Mouse (Mus musculus): ENCODE measurements around the gene Cpeb4. TPM values are rescaled to one million over a fixed set of nuclear protein-coding genes. Genes with fewer than 3 reads are reported as not detected.
"Not testable (repeated sequence)": the region's sequence is repeated elsewhere in the genome, so short reads cannot be mapped to it uniquely, and the experiment has no call there.

Gene Cpeb4
- total RNA-seq, 2 experiments from 2014 or later, result 229 to 439 TPM

DNA sequence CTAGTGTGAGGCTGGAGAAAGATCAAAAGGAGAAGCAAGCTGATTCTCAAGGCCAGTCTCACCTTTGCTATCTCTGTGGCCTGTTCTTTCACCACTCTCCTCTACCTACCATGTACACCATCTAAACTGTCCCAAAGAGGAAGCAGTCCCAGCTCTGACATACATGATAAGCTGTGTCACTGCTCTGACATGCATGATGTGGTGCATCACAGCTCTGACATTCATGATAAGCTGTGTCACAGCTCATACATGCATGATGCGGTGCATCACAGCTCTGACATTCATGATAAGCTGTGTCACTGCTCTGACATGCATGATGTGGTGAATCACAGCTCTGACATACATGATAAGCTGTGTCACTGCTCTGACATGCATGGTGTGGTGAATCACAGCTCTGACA, 26.9 kb upstream of the Cpeb4 start:
- ATAC-seq (replicated peaks; ENCODE audit: low FRiP score, poor library complexity, severe bottlenecking), result not testable (repeated sequence)

- no peak for ATAC-seq (replicated peaks; ENCODE audit: low FRiP score, poor library complexity, severe bottlenecking)
Measured at GRCm38 (mm10) chr11:31846771-31847468, 25.1 kb upstream of the Cpeb4 start.

GRCm38 (mm10) chr11:31847469-31847805, 24.6 kb upstream of the Cpeb4 start:
- no peak for ATAC-seq (replicated peaks; ENCODE audit: low FRiP score, poor library complexity, severe bottlenecking)

DNA sequence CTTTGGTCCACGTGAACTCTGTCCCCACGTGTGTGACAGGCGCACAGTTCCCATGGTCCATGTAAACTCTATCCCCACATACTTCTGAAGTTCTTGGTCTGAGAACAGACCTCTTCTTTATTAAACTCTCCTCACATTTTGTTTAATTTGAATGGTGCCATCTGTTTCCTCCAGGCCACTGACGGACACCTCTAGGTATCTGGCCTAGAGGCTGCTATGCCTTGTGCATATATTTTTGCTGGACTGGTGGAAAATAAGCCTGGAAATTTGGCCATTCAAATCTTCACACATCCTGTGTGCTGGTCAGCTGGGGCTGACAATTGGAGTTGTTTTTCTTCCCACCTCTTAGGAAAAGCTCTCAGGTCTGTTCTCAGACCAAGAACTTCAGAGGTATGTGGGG, 23.3 kb upstream of the Cpeb4 start:
- no peak for ATAC-seq (replicated peaks; ENCODE audit: low FRiP score, poor library complexity, severe bottlenecking)

GRCm38 (mm10) chr11:31850156-31850775, 21.7 kb upstream of the Cpeb4 start:
- ATAC-seq (replicated peaks; ENCODE audit: low FRiP score, poor library complexity, severe bottlenecking), result no peak

- no peak for ATAC-seq (replicated peaks; ENCODE audit: low FRiP score, poor library complexity, severe bottlenecking)
Measured at GRCm38 (mm10) chr11:31850995-31851394, 21.0 kb upstream of the Cpeb4 start.

DNA sequence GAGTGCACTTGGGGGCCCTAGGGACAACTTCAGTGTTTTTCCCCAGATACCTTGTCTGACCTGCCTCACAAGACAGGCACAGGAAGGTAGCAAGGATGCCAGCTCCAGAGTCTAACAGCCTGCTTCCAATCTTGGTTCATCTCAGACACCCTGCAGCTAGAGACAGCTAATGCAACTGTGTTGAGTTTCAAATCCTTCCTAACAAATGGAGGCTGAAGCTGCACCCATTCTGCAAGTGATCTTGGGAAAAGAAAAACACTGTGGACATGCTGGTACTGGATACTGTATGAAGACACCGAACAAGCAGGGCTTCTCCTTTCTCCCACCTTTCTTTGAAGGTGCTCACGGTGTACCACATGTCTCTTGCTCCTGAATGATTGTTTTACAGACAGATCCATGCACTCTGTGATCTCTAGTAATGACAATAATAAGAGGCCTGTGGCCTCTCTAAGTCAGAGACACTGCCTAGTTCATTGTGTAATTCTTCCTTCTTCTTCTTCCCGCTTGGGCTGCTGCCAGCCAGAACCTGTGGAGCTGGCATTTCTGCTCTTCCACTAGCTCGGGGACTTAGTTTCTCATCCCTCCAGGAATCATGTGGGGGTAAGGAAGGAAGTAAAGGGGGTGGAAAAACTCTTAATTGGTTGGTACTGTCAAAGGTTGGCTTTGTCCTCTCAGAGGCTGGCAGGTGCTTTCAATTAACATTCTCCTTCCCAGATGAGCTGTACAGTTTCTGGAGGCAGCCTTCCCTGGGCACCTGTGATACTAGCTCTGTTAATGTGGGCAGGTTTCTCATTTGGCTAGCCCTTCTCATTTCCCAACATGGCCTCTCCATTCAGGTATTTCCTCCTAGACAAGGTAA, 20.1 kb upstream of the Cpeb4 start:
- no peak for ATAC-seq (replicated peaks; ENCODE audit: low FRiP score, poor library complexity, severe bottlenecking)

DNA sequence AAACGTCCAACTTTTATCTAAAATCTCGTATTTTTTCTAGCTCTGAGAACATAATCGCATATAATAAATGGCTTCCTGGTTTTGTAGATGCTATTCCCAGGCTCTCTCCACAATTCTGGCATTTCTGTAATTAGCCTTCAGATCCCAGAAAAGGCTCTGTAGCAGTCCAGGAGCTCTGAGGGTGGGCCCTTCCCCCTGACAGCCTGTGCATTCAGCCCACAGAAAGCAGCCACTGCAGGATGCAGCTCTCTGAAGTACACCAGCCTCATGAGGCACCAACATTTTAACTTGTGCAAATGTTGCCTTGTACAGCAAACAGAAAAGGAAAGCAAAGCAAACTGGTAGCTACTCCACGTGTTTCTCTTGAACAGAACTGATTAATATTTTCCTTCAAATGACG, 17.1 kb upstream of the Cpeb4 start:
- ATAC-seq (replicated peaks; ENCODE audit: low FRiP score, poor library complexity, severe bottlenecking), result no peak

- ATAC-seq (replicated peaks; ENCODE audit: low FRiP score, poor library complexity, severe bottlenecking), result no peak
Measured at GRCm38 (mm10) chr11:31857479-31857878, 14.5 kb upstream of the Cpeb4 start.

GRCm38 (mm10) chr11:31861149-31861890, 10.7 kb upstream of the Cpeb4 start:
- ATAC-seq (replicated peaks; ENCODE audit: low FRiP score, poor library complexity, severe bottlenecking), result peak; percentile 88

- no peak for ATAC-seq (replicated peaks; ENCODE audit: low FRiP score, poor library complexity, severe bottlenecking)
Measured at GRCm38 (mm10) chr11:31867976-31868375, 4.0 kb upstream of the Cpeb4 start.

- peak; percentile 93 for ATAC-seq (replicated peaks; ENCODE audit: low FRiP score, poor library complexity, severe bottlenecking)
Measured at GRCm38 (mm10) chr11:31870285-31871010, 1.6 kb upstream of the Cpeb4 start.

DNA sequence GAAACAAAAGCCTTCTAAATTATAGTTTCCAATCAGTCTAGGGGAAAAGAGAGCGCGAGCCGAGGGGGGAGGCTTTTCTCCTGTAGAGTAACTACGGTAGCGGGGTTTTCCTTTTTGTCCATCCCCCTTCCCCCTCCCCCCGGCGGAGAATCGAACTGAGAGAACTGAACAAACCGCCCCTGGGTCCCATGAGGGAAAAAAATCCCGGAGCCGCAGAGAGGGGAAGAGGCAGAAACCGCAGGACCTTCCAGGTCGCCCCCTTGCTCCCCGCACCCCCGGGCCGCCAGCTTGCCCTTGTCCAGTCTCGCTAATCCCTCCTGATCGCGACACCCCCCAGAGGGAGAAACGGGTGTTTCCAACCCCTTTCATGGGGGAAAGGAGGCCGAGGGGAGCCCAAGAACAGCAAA, 873 bp upstream of the Cpeb4 start:
- 0 out of 2 replicates have a peak, but pooled peaks have one; percentile 6 for ATAC-seq (replicated peaks; ENCODE audit: low FRiP score, poor library complexity, severe bottlenecking)

DNA sequence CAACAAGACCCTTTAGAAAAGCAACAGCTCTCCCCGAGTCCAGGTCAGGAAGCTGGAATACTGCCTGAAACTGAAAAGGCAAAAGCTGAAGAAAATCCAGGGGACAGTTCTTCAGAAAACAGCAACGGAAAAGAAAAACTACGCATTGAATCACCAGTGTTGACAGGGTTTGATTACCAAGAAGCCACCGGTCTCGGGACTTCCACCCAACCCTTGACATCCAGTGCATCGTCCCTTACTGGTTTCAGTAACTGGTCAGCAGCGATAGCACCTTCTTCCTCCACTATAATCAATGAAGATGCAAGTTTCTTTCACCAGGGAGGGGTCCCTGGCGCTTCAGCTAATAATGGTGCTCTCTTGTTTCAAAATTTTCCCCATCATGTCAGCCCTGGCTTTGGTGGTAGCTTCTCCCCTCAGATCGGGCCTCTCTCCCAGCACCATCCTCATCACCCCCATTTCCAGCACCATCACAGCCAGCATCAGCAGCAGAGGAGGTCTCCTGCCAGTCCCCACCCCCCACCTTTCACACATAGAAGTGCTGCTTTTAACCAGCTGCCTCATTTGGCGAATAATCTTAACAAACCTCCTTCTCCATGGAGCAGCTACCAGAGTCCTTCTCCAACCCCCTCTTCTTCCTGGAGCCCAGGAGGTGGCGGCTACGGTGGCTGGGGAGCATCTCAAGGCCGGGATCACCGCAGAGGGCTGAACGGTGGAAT, 693 bp downstream of the Cpeb4 start:
- no peak for ATAC-seq (replicated peaks; ENCODE audit: low FRiP score, poor library complexity, severe bottlenecking)

GRCm38 (mm10) chr11:31874071-31874470, 2.1 kb downstream of the Cpeb4 start:
- no peak for ATAC-seq (replicated peaks; ENCODE audit: low FRiP score, poor library complexity, severe bottlenecking)

- no peak for ATAC-seq (replicated peaks; ENCODE audit: low FRiP score, poor library complexity, severe bottlenecking)
Measured at GRCm38 (mm10) chr11:31883671-31884070, 11.7 kb downstream of the Cpeb4 start.

- ATAC-seq (replicated peaks; ENCODE audit: low FRiP score, poor library complexity, severe bottlenecking), result no peak
Measured at GRCm38 (mm10) chr11:31885765-31886164, 13.8 kb downstream of the Cpeb4 start.

- ATAC-seq (replicated peaks; ENCODE audit: low FRiP score, poor library complexity, severe bottlenecking), result no peak; the same call in 1 of the 2 replicates
Measured at GRCm38 (mm10) chr11:31888229-31888628, 16.2 kb downstream of the Cpeb4 start.

- ATAC-seq (replicated peaks; ENCODE audit: low FRiP score, poor library complexity, severe bottlenecking), result no peak
Measured at GRCm38 (mm10) chr11:31892152-31892551, 20.1 kb downstream of the Cpeb4 start.
